Mouse (Mus musculus) kidney, postnatal 25 days (tissue): ENCODE data around the gene Olfr1351.
"Not testable (repeated sequence)": the region's sequence is repeated elsewhere in the genome, so short reads cannot be mapped to it uniquely, and the experiment has no call there.

ENCODE experiments used
- DNase-seq, 2 experiments: peaks; one replicate each; pipeline ENCODE4 v3.0.0; 2021; ENCODE audit warnings: mixed read lengths in 2 of 2

Olfr1351 gene

DNA sequence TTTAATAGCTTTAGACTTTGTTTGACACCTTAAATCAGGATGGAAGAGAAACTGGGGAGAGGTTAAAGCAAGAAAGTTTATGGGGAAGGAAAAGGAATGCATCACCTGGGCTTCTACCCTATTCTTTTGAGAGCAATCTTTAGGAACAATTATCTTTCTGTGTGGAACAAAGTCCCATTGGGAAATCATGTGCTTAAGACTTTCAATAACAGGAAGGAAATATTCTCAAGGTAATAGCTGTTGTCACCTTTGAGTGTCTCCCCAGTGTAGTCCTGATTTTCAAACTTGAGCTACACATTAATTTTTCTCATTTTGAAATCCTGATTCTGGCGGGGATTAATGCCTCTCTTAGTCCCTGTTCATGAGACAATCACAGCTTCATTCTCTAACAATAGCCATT, at the start of gene Olfr1351:
Olfr1351 (plus strand) TSS at position 301 of the 400 bp plus-strand sequence.
- no peak for DNase-seq

DNA sequence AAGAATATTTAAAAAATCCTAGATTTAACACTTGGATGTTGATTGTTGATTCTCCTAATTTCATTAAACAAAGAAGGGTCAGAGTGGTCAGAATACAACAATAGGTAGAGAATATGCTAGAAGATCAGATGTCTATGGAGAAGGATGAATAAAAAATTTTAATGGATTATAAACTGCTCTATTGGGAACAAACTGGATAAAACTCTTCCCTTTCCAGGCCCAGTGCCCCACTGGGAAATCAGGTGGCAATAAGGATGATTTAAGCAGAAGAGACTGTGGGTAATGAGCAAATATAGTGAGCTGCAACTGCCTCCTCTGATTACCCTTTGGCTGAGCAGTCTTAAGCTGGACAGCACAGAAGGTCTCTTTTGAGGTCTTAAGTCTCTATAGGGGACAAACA, 49.3 kb upstream of the Olfr1351 start, which contains the start of gene Olfr1353:
Olfr1353 (plus strand) TSS at position 301 of the 400 bp plus-strand sequence.
- DNase-seq, result not testable (repeated sequence)

DNA sequence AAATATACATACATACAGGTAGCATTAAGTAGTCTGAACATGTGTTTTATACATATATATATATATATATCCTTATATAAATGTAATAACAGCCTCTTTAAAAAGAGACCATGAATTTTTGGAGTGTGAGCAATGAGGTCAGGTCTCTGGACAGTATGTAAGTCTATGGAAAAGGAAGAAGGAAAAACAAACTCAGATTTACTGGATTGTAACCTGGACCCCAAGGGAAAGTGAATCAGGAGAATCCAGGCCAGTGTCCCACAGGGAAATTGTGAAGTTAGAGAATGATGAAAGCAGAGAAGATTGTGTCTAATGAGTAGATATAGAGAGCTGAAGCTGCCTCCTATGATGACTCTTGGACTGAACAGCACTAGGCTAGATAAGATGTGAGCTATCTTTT, 31.5 kb upstream of the Olfr1351 start, which contains the start of gene Olfr1352:
Olfr1352 (plus strand) TSS at position 301 of the 400 bp plus-strand sequence.
- DNase-seq, result no peak

DNA sequence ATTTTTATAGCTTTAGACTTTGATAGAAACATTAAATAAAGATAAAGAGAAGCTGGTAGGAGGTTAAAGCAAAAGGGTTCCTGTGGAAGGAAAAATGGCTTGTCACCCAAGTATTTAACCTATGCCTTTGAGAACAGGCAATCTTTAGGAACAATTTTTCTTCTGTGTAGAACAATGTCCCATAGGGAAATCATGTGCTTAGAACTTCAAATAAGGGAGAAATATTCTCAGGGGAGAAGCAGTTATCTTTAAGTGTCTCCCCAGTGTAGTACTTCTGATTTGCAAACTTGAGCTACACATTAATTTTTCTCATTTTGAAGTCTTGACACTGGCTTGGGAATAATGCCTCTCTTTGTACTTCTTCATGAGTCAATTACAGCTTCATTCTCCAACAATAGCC, 16.2 kb downstream of the Olfr1351 start, which contains the start of gene Olfr57:
Olfr57 (plus strand) TSS at position 301 of the 400 bp plus-strand sequence.
- no peak for DNase-seq

DNA sequence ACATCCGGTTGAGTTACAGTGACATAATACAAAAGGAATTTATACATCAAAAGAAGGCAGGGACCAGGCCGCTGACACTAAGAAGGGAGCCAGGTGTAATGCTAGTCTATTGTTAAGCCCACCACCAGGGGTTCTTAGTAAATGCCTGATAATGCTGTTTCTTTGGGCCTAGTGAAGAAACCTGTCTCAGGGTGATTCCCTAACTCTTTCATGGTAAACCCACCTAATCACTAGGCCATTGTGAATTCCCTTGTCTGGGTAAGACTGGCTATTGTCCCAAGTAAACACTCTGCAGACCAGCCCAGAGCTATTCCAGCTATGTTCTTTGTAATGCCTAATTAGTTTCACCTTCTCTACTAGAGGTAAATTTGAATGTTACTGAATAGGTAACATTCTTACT, 30.2 kb downstream of the Olfr1351 start:
- not testable (repeated sequence) for DNase-seq

DNA sequence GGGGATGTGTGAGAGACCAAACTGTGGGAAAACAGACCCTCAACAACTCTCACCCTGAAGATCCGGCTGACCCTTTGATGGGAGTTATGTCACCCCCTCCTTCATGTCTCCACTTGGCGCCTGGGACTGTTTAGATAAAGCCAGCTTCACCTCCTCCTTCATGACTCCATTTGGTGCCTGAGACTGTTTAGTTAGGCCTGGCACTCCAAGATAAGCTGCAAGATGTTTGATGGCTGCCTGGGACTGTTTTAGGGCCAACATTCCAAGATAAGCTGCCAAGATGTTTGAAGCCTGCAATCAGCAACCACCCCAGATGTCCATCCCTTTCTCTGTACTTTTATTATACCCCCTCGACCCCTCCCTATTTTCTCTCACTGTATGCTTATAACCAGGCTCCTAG, 45.1 kb downstream of the Olfr1351 start:
- DNase-seq, result not testable (repeated sequence)
